Mouse (Mus musculus): ENCODE data around the gene Slc6a13. TPM values are rescaled to one million over a fixed set of nuclear protein-coding genes. Genes with fewer than 3 reads are reported as not detected.

Slc6a13 gene
- polyA plus RNA-seq, 1 experiment, result not detected

DNA sequence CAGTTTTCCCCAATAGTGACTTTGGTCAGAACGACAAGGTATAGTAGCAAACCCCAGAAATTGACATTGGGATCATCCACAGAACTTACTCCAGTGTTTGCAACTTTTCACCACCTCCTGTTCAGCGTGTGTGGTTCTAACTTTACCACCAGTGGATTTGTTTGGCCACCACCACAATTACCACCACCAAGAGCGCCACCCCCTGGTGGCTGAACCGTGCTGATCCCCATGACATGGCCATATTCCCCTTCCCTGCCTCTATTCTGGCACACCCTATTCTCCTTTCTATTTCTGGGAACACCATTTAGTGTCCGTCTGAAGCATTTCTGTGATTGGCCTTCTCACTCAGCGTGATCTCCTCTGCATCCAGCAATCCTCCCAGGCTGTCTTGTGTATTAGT, 19.1 kb downstream of the Slc6a13 start:
- Histone ChIP-seq H3K4me1 (ENCODE audit: control insufficient read depth, insufficient read depth, low read length) (peaks cover 2% of the 10 kb centered on the region; the same call in 1 of the 2 replicates), H3K4me3 (ENCODE audit: insufficient read depth, low read depth, low read length) (no peak overlapping the region), H3K27ac (ENCODE audit: insufficient read depth, low read depth, low read length) (no peak overlapping the region)
- TF ChIP-seq POLR2A (IDR thresholded peaks at IDR 0.05; ENCODE audit: insufficient read depth, low read depth, low read length), result no peak
- no peak for TF ChIP-seq CTCF (IDR thresholded peaks at IDR 0.05; ENCODE audit: insufficient read depth, low read depth, low read length)
- WGBS, result 50% methylated on average over 6 of the region's 6 CpGs

DNA sequence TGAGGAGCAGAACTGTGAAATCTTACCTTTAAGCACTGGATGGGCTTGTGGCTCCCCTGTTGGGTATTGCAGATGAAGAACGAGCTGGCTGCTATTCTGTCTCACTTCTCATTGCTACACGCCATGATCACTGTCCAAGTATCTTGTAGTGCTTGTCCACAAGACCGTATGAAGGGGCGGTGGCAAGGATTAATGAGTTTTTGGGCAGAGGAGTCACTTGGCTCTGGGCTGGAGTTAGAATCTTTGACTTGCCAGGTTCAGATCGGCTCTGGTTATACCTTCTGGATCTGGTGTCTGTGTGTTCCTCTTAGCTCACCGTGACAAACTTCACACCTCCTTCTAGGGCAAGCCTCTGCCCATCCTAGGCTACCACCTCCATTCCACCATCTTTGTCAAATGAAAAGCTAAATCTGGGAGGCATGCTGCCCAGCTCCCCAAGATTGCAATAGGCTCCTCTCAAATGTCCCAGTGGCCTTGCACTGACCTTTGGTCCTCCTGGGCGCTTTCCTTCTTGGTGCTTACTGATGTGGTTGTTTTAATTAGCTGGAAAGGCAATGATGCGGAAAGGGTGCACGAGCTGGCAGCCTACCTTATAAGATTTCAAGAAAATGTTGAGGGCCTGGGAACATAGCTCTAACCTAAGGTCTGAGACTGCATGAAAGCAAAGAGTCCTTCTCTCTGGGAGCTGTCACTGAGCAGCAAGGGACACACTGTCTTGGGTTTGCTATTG, 22.5 kb downstream of the Slc6a13 start:
- 89% methylated on average over 9 of the region's 9 CpGs for WGBS
- TF ChIP-seq POLR2A (IDR thresholded peaks at IDR 0.05; ENCODE audit: insufficient read depth, low read depth, low read length) (no peak), CTCF (IDR thresholded peaks at IDR 0.05; ENCODE audit: insufficient read depth, low read depth, low read length) (no peak)
- H3K4me1 ChIP-seq (ENCODE audit: control insufficient read depth, insufficient read depth, low read length), result peaks cover 11% of the 10 kb centered on the region; the same call in 1 of the 2 replicates
- H3K27ac ChIP-seq (ENCODE audit: insufficient read depth, low read depth, low read length), result no peak overlapping the region
- H3K4me3 ChIP-seq (ENCODE audit: insufficient read depth, low read depth, low read length), result no peak overlapping the region

DNA sequence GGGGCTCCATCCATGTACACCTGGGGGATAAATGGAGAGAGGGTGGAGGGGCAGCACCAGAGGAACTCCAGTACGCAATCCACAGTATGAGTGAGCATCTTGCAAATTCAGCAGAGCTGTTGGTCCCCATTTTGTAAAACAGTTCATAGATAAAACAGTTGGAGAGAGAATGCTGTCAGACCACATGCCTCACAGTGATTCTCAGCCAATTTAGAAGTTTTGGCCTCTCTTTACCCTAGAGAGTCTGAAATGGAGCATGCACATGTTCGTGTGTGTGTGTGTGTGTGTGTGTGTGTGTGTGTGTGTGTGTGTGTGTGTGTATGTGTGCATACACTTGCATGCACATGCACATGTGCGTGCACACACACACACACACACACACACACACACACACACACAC, 25.3 kb downstream of the Slc6a13 start:
- peaks cover 18% of the 10 kb centered on the region; the same call in 1 of the 2 replicates for H3K4me1 ChIP-seq (ENCODE audit: control insufficient read depth, insufficient read depth, low read length)
- no peak overlapping the region for H3K27ac ChIP-seq (ENCODE audit: insufficient read depth, low read depth, low read length)
- H3K4me3 ChIP-seq (ENCODE audit: insufficient read depth, low read depth, low read length), result no peak overlapping the region
- TF ChIP-seq CTCF (IDR thresholded peaks at IDR 0.05; ENCODE audit: insufficient read depth, low read depth, low read length) (no peak), POLR2A (IDR thresholded peaks at IDR 0.05; ENCODE audit: insufficient read depth, low read depth, low read length) (no peak)
- WGBS, result 89% methylated on average over 2 of the region's 3 CpGs

- WGBS, result 84% methylated on average over 9 of the region's 9 CpGs
- Histone ChIP-seq H3K4me3 (ENCODE audit: insufficient read depth, low read depth, low read length) (no peak overlapping the region), H3K4me1 (ENCODE audit: control insufficient read depth, insufficient read depth, low read length) (peaks cover 18% of the 10 kb centered on the region; the same call in 1 of the 2 replicates), H3K27ac (ENCODE audit: insufficient read depth, low read depth, low read length) (no peak overlapping the region)
- no peak for TF ChIP-seq POLR2A (IDR thresholded peaks at IDR 0.05; ENCODE audit: insufficient read depth, low read depth, low read length)
- no peak for TF ChIP-seq CTCF (IDR thresholded peaks at IDR 0.05; ENCODE audit: insufficient read depth, low read depth, low read length)
Measured at GRCm38 (mm10) chr6:121325740-121326139, 25.7 kb downstream of the Slc6a13 start.

DNA sequence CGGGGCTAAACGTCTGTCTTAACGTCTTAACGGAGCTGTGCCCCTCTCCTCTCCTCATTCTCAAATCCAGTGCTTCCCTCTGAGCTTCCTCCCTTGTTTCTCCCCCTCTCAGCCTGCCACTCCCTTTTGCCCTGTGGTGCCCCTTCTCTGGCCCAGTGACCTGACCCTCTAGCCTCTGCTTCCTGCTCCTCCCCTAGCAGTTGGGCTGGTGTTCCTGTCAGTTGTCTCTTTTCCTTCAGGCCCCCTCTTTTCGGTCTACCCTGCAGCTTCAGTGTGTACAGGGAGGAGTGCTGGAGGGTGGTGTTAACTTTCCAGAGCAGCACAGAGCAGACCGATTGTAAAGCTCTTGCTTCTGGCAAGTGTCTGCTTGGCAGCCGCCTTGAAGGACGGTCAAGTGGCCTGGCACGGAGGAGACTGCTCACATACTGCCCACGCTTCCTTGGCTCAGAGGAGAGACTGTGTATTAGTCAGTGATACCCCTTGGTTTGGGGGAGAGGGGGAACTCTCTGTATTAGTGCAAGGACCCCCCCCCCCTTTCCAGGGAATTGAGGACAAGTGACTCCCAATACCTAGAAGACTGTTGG, 26.6 kb downstream of the Slc6a13 start:
- TF ChIP-seq CTCF (IDR thresholded peaks at IDR 0.05; ENCODE audit: insufficient read depth, low read depth, low read length) (no peak), POLR2A (IDR thresholded peaks at IDR 0.05; ENCODE audit: insufficient read depth, low read depth, low read length) (no peak)
- H3K4me1 ChIP-seq (ENCODE audit: control insufficient read depth, insufficient read depth, low read length), result peaks cover 21% of the 10 kb centered on the region; the same call in 1 of the 2 replicates
- H3K27ac ChIP-seq (ENCODE audit: insufficient read depth, low read depth, low read length), result peak overlapping the region; percentile 36; the same call in 1 of the 2 replicates
- no peak overlapping the region for H3K4me3 ChIP-seq (ENCODE audit: insufficient read depth, low read depth, low read length)
- 56% methylated on average over 10 of the region's 10 CpGs for WGBS

DNA sequence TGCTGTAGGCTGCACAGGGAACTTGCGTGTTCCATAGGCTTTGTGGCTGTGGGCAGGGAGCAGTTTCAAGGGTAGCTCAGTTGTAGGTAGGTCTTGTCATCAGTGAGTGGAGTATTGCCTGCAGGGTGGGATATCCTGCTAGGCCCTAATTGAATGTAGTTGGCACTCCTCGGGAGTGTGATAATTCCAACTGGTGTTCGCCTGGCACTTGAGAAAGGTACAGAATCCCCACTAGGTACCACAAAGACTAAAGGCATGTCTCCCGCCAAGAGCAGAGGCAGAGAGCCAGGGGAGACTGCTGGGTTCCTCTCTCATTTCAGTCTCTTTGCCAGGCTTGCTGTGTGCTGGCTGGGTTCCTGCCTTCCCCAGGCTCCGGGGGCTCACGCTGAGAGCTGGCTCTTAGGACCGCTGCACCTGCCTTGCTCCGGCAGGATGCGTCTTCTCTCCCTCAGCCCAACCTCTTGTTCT, 28.4 kb downstream of the Slc6a13 start:
- WGBS, result 49% methylated on average over 9 of the region's 9 CpGs
- Histone ChIP-seq H3K4me1 (ENCODE audit: control insufficient read depth, insufficient read depth, low read length) (peaks cover 21% of the 10 kb centered on the region; the same call in 1 of the 2 replicates), H3K27ac (ENCODE audit: insufficient read depth, low read depth, low read length) (no peak overlapping the region), H3K4me3 (ENCODE audit: insufficient read depth, low read depth, low read length) (no peak overlapping the region)
- TF ChIP-seq CTCF (IDR thresholded peaks at IDR 0.05; ENCODE audit: insufficient read depth, low read depth, low read length), result no peak
- no peak for TF ChIP-seq POLR2A (IDR thresholded peaks at IDR 0.05; ENCODE audit: insufficient read depth, low read depth, low read length)

GRCm38 (mm10) chr6:121329848-121330508, 30.0 kb downstream of the Slc6a13 start:
- no peak for TF ChIP-seq CTCF (IDR thresholded peaks at IDR 0.05; ENCODE audit: insufficient read depth, low read depth, low read length)
- TF ChIP-seq POLR2A (IDR thresholded peaks at IDR 0.05; ENCODE audit: insufficient read depth, low read depth, low read length), result no peak
- H3K27ac ChIP-seq (ENCODE audit: insufficient read depth, low read depth, low read length), result peak overlapping the region; percentile 33; the same call in 1 of the 2 replicates
- 34% methylated on average over 10 of the region's 10 CpGs for WGBS

DNA sequence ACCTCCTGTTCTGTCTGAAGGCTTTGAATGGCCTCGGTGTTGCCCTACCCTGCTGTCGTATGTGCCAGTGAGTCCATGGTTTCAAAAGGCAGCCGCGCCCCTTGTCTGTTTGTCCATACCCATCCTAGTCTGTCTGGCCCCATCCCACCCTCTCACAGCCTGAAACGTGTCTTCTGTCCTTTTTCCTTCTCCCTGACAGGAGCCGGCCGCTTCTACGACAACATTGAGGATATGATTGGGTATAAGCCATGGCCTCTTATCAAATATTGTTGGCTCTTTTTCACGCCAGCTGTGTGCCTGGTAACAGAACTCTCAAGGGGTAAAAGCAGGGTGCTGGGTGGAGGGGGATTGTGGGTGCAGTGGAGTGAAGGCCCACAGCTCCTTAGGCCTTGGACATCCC, 35.8 kb downstream of the Slc6a13 start:
- TF ChIP-seq POLR2A (IDR thresholded peaks at IDR 0.05; ENCODE audit: insufficient read depth, low read depth, low read length), result no peak
- TF ChIP-seq CTCF (IDR thresholded peaks at IDR 0.05; ENCODE audit: insufficient read depth, low read depth, low read length), result no peak
- Histone ChIP-seq H3K4me1 (ENCODE audit: control insufficient read depth, insufficient read depth, low read length) (peaks cover 4% of the 10 kb centered on the region; the same call in 1 of the 2 replicates), H3K27ac (ENCODE audit: insufficient read depth, low read depth, low read length) (no peak overlapping the region), H3K4me3 (ENCODE audit: insufficient read depth, low read depth, low read length) (no peak overlapping the region)
- WGBS, result 87% methylated on average over 9 of the region's 9 CpGs

More at GRCm38 (mm10) chr6:121329848-121330508, 30.0 kb downstream of the Slc6a13 start:
- peaks cover 21% of the 10 kb centered on the region; the same call in 1 of the 2 replicates for H3K4me1 ChIP-seq (ENCODE audit: control insufficient read depth, insufficient read depth, low read length)
- no peak overlapping the region for H3K4me3 ChIP-seq (ENCODE audit: insufficient read depth, low read depth, low read length)

Measured in olfactory bulb, adult 2 months (tissue).